Mouse (Mus musculus) thymus, postnatal 25 days (tissue): ENCODE measurements at regions not wholly inside any gene's neighbourhood (a gene's known extent, or its start where the extent isn't known, plus 50 kb on each side); places are given as distances from the start of the nearest gene placed in this dataset.

ENCODE experiments used
- DNase-seq: peaks from one replicate; pipeline ENCODE4 v3.0.0; 2022

GRCm38 (mm10) chrX:99339081-99339876 is 131.8 kb downstream of the Pja1 start:
- DNase-seq = no peak

GRCm38 (mm10) chrX:99336616-99337553 is 134.2 kb downstream of the Pja1 start:
- DNase-seq = no peak

GRCm38 (mm10) chrX:99335886-99336589 is 135.0 kb downstream of the Pja1 start:
- no peak for DNase-seq

- no peak for DNase-seq
Observed at GRCm38 (mm10) chrX:99332457-99332770, 138.7 kb downstream of the Pja1 start.

GRCm38 (mm10) chrX:99331764-99332456 is 139.2 kb downstream of the Pja1 start:
- DNase-seq = no peak

- DNase-seq = no peak
Observed at GRCm38 (mm10) chrX:99330386-99330785, 140.7 kb downstream of the Pja1 start.

GRCm38 (mm10) chrX:99328576-99328975 is 142.5 kb downstream of the Pja1 start:
- no peak for DNase-seq

- no peak for DNase-seq
Observed at GRCm38 (mm10) chrX:99326167-99326566, 144.9 kb downstream of the Pja1 start.

GRCm38 (mm10) chrX:99325460-99325859 is 145.6 kb downstream of the Pja1 start:
- no peak for DNase-seq

- no peak for DNase-seq
Observed at GRCm38 (mm10) chrX:99324546-99325170, 146.4 kb downstream of the Pja1 start.

GRCm38 (mm10) chrX:99319791-99320190 is 151.3 kb downstream of the Pja1 start:
- DNase-seq = no peak

GRCm38 (mm10) chrX:99319163-99319562 is 151.9 kb downstream of the Pja1 start:
- no peak for DNase-seq

- no peak for DNase-seq
Observed at GRCm38 (mm10) chrX:99318141-99318540, 152.9 kb downstream of the Pja1 start.

- DNase-seq = no peak
Observed at GRCm38 (mm10) chrX:99317736-99318135, 153.3 kb downstream of the Pja1 start.

- DNase-seq = no peak
Observed at GRCm38 (mm10) chrX:99316410-99317056, 154.5 kb downstream of the Pja1 start.

- no peak for DNase-seq
Observed at GRCm38 (mm10) chrX:99299110-99299509, 163.2 kb downstream of the Efnb1 start.

GRCm38 (mm10) chrX:99294726-99295125 is 158.8 kb downstream of the Efnb1 start:
- DNase-seq = no peak

GRCm38 (mm10) chrX:99293967-99294366 is 158.0 kb downstream of the Efnb1 start:
- DNase-seq = no peak

- no peak for DNase-seq
Observed at GRCm38 (mm10) chrX:99292758-99293157, 156.8 kb downstream of the Efnb1 start.

GRCm38 (mm10) chrX:99291965-99292364 is 156.0 kb downstream of the Efnb1 start:
- no peak for DNase-seq

- no peak for DNase-seq
Observed at GRCm38 (mm10) chrX:99291423-99291963, 155.6 kb downstream of the Efnb1 start.
